Comparison of ENCODE assay signal across 8 mouse cellular contexts in genomic region chr11:95830411-95831275, GRCm38 (mm10). TPM values are rescaled to one million over a fixed set of nuclear protein-coding genes. Genes with fewer than 3 reads are reported as not detected.
A peak's percentile ranks its signal among the peaks of the same experiment; 100 is the strongest.
DNase-seq lines count a peak whose midpoint lies in the region; ATAC-seq and TF ChIP-seq lines count a peak whose summit lies in the region.

No protein-coding gene starts in this region.

- H3K4me2 ChIP-seq in embryonic facial prominence, embryonic 12.5 days (replicated peaks): peak overlapping the region; percentile 48
- H3K4me2 ChIP-seq in hindbrain, postnatal 0 days (ENCODE audit: low read depth, low read length): peak overlapping the region; percentile 42
- peak overlapping the region; percentile 41 for H3K4me2 ChIP-seq in midbrain, embryonic 14.5 days (ENCODE audit: low read length)

- intact Hi-C loops in left cerebral cortex, adult 2 months (cut with DNase I): no loop called here
- intact Hi-C loops in left cerebral cortex, postnatal 14 days (cut with DNase I): no loop called here

- peaks cover 30% of the 10 kb centered on the region for H3K4me1 ChIP-seq in embryonic facial prominence, embryonic 12.5 days
- H3K4me1 ChIP-seq in hindbrain, postnatal 0 days (ENCODE audit: insufficient read depth, low read length): peaks cover 9% of the 10 kb centered on the region
- peaks cover 9% of the 10 kb centered on the region for H3K4me1 ChIP-seq in midbrain, embryonic 14.5 days (ENCODE audit: control insufficient read depth, insufficient read depth, low read length)

- DNase-seq in left cerebral cortex, adult 2 months (ENCODE audit: extremely low spot score in 1 of 2, low spot score in 2 of 2): no peak
- no peak for DNase-seq in left cerebral cortex, postnatal 14 days (ENCODE audit: low spot score in 2 of 2)
- no peak for DNase-seq in hindbrain, postnatal 0 days (ENCODE audit: low spot score)
- peak; percentile 37 for DNase-seq in midbrain, embryonic 14.5 days
- DNase-seq in thymus, postnatal 4 days: peak; percentile 75
- DNase-seq in frontal cortex, postnatal 10 days (ENCODE audit: low spot score in 2 of 2): no peak
- DNase-seq in yolk sac, embryonic 10.5 days (ENCODE audit: low spot score): no peak

- H3K27ac ChIP-seq in left cerebral cortex, adult 2 months: no peak overlapping the region
- no peak overlapping the region for H3K27ac ChIP-seq in embryonic facial prominence, embryonic 12.5 days
- H3K27ac ChIP-seq in hindbrain, postnatal 0 days: no peak overlapping the region
- H3K27ac ChIP-seq in midbrain, embryonic 14.5 days (replicated peaks; ENCODE audit: low read depth, low read length): no peak overlapping the region

- ATAC-seq in embryonic facial prominence, embryonic 12.5 days (ENCODE audit: insufficient number of reproducible peaks, insufficient read depth, low FRiP score, low TSS enrichment): no peak
- ATAC-seq in hindbrain, postnatal 0 days: no peak
- ATAC-seq in midbrain, embryonic 14.5 days (ENCODE audit: low FRiP score, low TSS enrichment): no peak

- no peak for TF ChIP-seq CTCF in left cerebral cortex, adult 2 months (IDR thresholded peaks at IDR 0.05)
- TF ChIP-seq CTCF in hindbrain, postnatal 0 days (IDR thresholded peaks at IDR 0.05; ENCODE audit: low read depth): no peak

- H3K27me3 ChIP-seq in embryonic facial prominence, embryonic 12.5 days: peaks cover 98% of the 10 kb centered on the region
- H3K27me3 ChIP-seq in hindbrain, postnatal 0 days (ENCODE audit: insufficient read depth, low read length): peaks cover 67% of the 10 kb centered on the region
- peaks cover 90% of the 10 kb centered on the region for H3K27me3 ChIP-seq in midbrain, embryonic 14.5 days (ENCODE audit: control insufficient read depth, insufficient read depth, low read length)

- no peaks in the 10 kb centered on the region for H3K9me3 ChIP-seq in embryonic facial prominence, embryonic 12.5 days
- H3K9me3 ChIP-seq in hindbrain, postnatal 0 days (ENCODE audit: low read length): no peaks in the 10 kb centered on the region
- no peaks in the 10 kb centered on the region for H3K9me3 ChIP-seq in midbrain, embryonic 14.5 days (ENCODE audit: control insufficient read depth, low read length)

- H3K4me3 ChIP-seq in left cerebral cortex, adult 2 months: peak overlapping the region; percentile 7; the same call in 1 of the 2 replicates
- H3K4me3 ChIP-seq in embryonic facial prominence, embryonic 12.5 days: peak overlapping the region; percentile 25
- H3K4me3 ChIP-seq in hindbrain, postnatal 0 days (ENCODE audit: low read length): peak overlapping the region; percentile 25
- peak overlapping the region; percentile 26 for H3K4me3 ChIP-seq in midbrain, embryonic 14.5 days (replicated peaks; ENCODE audit: low read depth, low read length)

- H3K36me3 ChIP-seq in embryonic facial prominence, embryonic 12.5 days: no peaks in the 10 kb centered on the region
- no peaks in the 10 kb centered on the region for H3K36me3 ChIP-seq in hindbrain, postnatal 0 days (ENCODE audit: insufficient read depth, low read length)
- no peaks in the 10 kb centered on the region for H3K36me3 ChIP-seq in midbrain, embryonic 14.5 days (ENCODE audit: control insufficient read depth, insufficient read depth, low read length)

- WGBS in embryonic facial prominence, embryonic 12.5 days: 2% methylated on average over 80 of the region's 80 CpGs
- WGBS in hindbrain, postnatal 0 days: 4% methylated on average over 80 of the region's 80 CpGs
- WGBS in midbrain, embryonic 14.5 days: 3% methylated on average over 80 of the region's 80 CpGs

- peak overlapping the region; percentile 11; the same call in 1 of the 2 replicates for H3K9ac ChIP-seq in embryonic facial prominence, embryonic 12.5 days
- H3K9ac ChIP-seq in hindbrain, postnatal 0 days (replicated peaks; ENCODE audit: low read length): peak overlapping the region; percentile 28; the same call in 1 of the 2 replicates
- H3K9ac ChIP-seq in midbrain, embryonic 14.5 days (replicated peaks; ENCODE audit: low read length): 0 out of 2 replicates have a peak overlapping the region, but pooled peaks have one; percentile 3

RNA-seq across cellular contexts. Expression of gene Phospho1, which starts 6.3 kb away (rescaled TPM):
- 10 to 100 TPM; 75.1 to 80.4 TPM for total RNA-seq in left cerebral cortex, adult 2 months (2021)
- total RNA-seq in left cerebral cortex, postnatal 14 days (2021): 10 to 100 TPM; 34.7 to 35.2 TPM
- polyA plus RNA-seq in embryonic facial prominence, embryonic 12.5 days (2016; fragmentation: Nextera tagmentation; extraction: Ambion mirVana): not detected in 2 replicates
- 5.2 and 6.3 TPM in 2 replicates for total RNA-seq in hindbrain, postnatal 0 days (2014; rRNA removed)
- 0.59 TPM in 1 of 2 replicates, not detected in the other for polyA plus RNA-seq in hindbrain, postnatal 0 days (2015; fragmentation: Nextera tagmentation; extraction: Ambion mirVana)
- 0.33 TPM in 1 of 2 replicates, not detected in the other for polyA plus RNA-seq in midbrain, embryonic 14.5 days (2014; fragmentation: Nextera tagmentation; extraction: Ambion mirVana)

RNA-seq across cellular contexts. Expression of gene Gngt2, which starts 6.4 kb away (rescaled TPM):
- total RNA-seq in left cerebral cortex, adult 2 months (2021): 1 to 10 TPM; 2.3 to 3.3 TPM
- total RNA-seq in left cerebral cortex, postnatal 14 days (2021): 1 to 10 TPM; 2.5 to 3.2 TPM
- 8.9 and 13.1 TPM in 2 replicates for polyA plus RNA-seq in embryonic facial prominence, embryonic 12.5 days (2016; fragmentation: Nextera tagmentation; extraction: Ambion mirVana)
- total RNA-seq in hindbrain, postnatal 0 days (2014; rRNA removed): 0.63 TPM in 1 of 2 replicates, not detected in the other
- polyA plus RNA-seq in hindbrain, postnatal 0 days (2015; fragmentation: Nextera tagmentation; extraction: Ambion mirVana): 2.9 and 3.9 TPM in 2 replicates
- polyA plus RNA-seq in midbrain, embryonic 14.5 days (2014; fragmentation: Nextera tagmentation; extraction: Ambion mirVana): 1.8 TPM in 2 replicates

RNA-seq across cellular contexts. Expression of gene Abi3, which starts 11.6 kb away (rescaled TPM):
- 1 to 10 TPM; 7.6 to 9.4 TPM for total RNA-seq in left cerebral cortex, adult 2 months (2021)
- 1 to 10 TPM; 4.8 to 6.3 TPM for total RNA-seq in left cerebral cortex, postnatal 14 days (2021)
- 4.3 and 5.0 TPM in 2 replicates for polyA plus RNA-seq in embryonic facial prominence, embryonic 12.5 days (2016; fragmentation: Nextera tagmentation; extraction: Ambion mirVana)
- total RNA-seq in hindbrain, postnatal 0 days (2014; rRNA removed): 1.9 and 3.2 TPM in 2 replicates
- 1.6 and 3.1 TPM in 2 replicates for polyA plus RNA-seq in hindbrain, postnatal 0 days (2015; fragmentation: Nextera tagmentation; extraction: Ambion mirVana)
- 0.26 and 0.64 TPM in 2 replicates for polyA plus RNA-seq in midbrain, embryonic 14.5 days (2014; fragmentation: Nextera tagmentation; extraction: Ambion mirVana)

Comparison
In these comparisons a context has a peak if more than half of its experiments do, and no peak if none do; other contexts are left out.
1. DNase-seq: peak in midbrain, embryonic 14.5 days (single experiment) and thymus, postnatal 4 days (single experiment); none in left cerebral cortex, adult 2 months (0 of 2), left cerebral cortex, postnatal 14 days (0 of 2), hindbrain, postnatal 0 days (single experiment), frontal cortex, postnatal 10 days (0 of 2) and yolk sac, embryonic 10.5 days (single experiment).
2. Peak in every context shown above with its lines, with median percentiles within 50 percentile points of each other: H3K4me3 ChIP-seq, H3K4me2 ChIP-seq and H3K9ac ChIP-seq.